Mouse (Mus musculus) embryo, embryonic 10 days (tissue): ENCODE results near the gene Tgfa.
A peak's percentile ranks its signal among the peaks of the same experiment; 100 is the strongest.

Experiments
- DNase-seq: peaks from one replicate; pipeline ENCODE4 v3.0.0-alpha.2; 2015; ENCODE audit warnings: low spot score

Gene Tgfa

DNA sequence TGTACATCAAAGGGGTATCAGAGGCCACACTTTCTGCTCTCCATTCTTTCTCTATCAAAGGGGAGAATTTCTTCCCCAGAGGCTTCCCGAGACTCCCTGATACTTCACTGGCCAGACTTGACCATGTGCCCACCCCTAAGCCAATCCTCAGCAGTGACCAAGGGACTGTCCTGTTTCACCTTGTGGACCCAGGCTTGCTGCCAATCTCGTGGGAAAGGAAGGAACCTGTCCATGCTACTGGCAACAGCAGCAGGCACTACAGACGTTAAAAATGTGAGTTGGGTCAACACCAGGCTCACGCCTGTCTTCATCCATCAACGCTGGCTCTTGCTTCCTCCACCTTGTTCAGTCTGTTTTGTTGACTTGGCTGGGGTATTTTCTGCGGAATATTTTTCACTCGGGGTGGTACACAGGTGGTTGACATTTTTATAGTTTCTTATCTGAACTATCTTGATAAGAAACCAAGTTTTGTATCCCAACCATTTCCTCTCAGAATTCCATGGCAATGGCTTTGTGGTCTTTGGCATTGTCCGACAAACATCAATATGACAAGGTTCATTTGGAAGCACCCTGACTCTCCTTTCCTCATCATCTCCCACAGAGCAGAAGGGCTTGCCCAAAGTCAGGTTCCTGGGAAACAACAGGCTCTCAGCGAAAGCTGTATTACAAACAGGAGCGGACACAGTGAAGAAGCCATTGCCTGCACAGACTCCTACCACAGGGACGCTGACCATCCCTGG, 6.1 kb upstream of the Tgfa start:
- DNase-seq = no peak

GRCm38 (mm10) chr6:86190622-86191021, 4.4 kb upstream of the Tgfa start:
- DNase-seq = no peak

DNA sequence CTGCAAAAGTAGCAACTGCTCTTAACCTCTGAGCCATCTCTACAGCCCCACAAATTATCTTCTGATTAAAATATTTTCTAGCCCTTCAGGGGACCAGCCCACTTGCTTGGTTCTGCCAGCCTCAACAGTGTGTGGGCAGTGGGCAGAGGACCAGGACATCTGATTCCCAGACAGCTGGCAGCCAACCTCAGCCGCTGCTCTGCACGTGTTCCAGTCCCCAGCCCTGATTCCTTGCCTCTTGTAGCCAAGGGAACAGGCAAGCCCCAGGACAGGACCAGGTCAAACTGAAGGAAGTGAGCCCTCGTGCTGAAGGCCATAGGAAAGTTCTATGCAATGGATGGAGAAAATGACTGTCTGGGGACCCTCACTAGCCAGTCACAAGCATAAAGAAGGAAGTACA, 2.0 kb upstream of the Tgfa start:
- DNase-seq = no peak

DNA sequence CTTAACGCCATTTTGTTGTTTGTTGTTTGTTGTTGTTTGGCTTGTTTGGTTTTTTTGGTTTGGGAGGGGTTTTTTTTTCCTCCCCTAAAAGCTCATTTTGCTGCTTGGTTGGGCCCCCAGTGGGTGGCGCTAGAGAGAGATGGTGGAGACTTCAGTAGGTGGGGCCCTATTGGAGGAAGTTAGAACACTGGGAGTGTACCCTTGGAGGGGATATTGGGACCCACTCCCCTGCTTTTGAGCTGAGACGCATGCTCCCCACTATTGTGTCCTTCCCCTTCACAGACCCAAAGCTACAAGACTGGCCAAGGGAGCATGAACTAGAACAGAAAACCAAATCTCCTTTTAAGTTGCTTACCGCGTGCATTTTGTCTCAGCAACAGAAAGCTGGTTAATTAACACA, 1.1 kb upstream of the Tgfa start:
- peak; percentile 42 for DNase-seq

DNA sequence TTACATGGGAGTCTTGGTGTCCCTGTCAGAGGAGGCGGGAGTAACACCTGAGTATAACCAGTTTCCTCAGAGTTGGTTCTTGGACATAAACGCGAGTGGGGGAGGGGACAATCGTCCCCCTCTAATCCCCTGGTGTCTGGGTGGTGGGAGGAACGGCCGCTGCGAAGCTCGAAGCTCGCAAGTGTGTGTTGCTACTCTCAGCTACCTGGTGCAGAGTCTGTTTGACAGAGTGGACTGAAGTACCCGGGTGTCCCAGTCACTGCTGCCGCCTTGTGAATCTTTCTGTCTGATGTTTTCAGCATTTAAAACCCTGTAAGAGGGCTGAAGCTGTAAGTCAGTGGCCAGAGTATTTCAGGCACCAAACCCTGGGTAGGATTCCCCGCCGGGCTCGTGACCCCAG, 1.0 kb downstream of the Tgfa start:
- peak; percentile 28 for DNase-seq

- no peak for DNase-seq
Measured at GRCm38 (mm10) chr6:86197150-86197862, 2.3 kb downstream of the Tgfa start.

GRCm38 (mm10) chr6:86200934-86201333, 5.9 kb downstream of the Tgfa start:
- no peak for DNase-seq

GRCm38 (mm10) chr6:86203101-86203500, 8.1 kb downstream of the Tgfa start:
- DNase-seq = no peak

GRCm38 (mm10) chr6:86206014-86206413, 11.0 kb downstream of the Tgfa start:
- DNase-seq = no peak

- no peak for DNase-seq
Measured at GRCm38 (mm10) chr6:86206985-86207384, 12.0 kb downstream of the Tgfa start.

- DNase-seq = peak; percentile 48
Measured at GRCm38 (mm10) chr6:86209133-86210016, 14.4 kb downstream of the Tgfa start.

- no peak for DNase-seq
Measured at GRCm38 (mm10) chr6:86210017-86210408, 15.0 kb downstream of the Tgfa start.

- no peak for DNase-seq
Measured at GRCm38 (mm10) chr6:86210619-86211018, 15.6 kb downstream of the Tgfa start.

DNA sequence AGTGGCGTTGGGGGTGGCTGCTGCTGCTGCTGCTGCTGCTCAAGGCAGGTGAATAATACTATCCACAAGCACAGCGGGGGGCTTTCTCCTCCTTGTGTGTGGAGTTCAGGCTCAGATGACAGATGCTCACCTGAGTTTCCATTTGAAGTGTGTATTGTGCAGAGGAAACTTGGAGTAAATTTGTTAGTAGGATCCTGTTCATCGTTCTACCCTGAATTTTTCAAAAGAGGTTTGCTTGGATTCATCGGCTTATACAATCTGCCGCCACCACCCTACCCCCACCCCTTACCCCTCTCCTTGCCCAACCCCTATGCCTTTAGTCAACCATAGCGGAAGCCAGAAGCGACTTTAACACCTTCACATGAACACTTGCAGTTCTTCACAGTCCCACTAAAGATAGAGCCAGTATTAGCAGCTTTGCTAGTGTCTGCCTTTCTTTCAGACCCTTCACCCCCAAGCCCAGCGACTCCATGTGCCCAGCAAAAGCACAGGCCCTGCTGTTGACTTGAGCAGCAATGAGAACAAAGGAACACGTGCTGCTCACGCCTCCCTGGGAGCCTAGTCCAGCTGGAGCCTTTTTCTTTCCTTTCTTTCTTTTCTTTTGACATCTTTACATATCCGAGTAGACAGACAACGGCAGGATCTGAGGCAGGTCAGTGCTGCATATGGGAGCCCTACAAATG, 16.2 kb downstream of the Tgfa start:
- DNase-seq = peak; percentile 40

- no peak for DNase-seq
Measured at GRCm38 (mm10) chr6:86212871-86213640, 18.0 kb downstream of the Tgfa start.

- DNase-seq = no peak
Measured at GRCm38 (mm10) chr6:86218066-86218465, 23.0 kb downstream of the Tgfa start.

DNA sequence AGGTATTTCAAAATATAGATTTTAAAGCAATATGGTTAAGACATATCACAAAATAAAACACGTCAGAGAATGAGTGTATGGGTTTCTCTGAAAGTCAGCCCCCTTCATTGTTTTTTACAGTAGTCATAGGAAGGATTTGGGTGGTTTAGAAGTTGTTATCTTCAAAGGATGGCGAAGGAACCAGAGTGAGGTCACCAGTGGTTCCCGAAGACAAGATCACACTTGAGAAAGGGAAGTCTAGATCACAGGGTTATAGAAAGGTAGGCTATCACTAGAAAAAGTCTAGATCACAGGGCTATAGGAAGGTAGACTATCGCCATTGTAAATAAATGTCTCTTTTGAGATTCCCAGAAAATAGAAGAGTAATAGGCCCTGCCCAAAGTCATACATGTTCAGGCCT, 23.7 kb downstream of the Tgfa start:
- DNase-seq = no peak

GRCm38 (mm10) chr6:86219494-86219893, 24.5 kb downstream of the Tgfa start:
- DNase-seq = peak; percentile 17

GRCm38 (mm10) chr6:86220171-86220570, 25.1 kb downstream of the Tgfa start:
- DNase-seq = no peak

DNA sequence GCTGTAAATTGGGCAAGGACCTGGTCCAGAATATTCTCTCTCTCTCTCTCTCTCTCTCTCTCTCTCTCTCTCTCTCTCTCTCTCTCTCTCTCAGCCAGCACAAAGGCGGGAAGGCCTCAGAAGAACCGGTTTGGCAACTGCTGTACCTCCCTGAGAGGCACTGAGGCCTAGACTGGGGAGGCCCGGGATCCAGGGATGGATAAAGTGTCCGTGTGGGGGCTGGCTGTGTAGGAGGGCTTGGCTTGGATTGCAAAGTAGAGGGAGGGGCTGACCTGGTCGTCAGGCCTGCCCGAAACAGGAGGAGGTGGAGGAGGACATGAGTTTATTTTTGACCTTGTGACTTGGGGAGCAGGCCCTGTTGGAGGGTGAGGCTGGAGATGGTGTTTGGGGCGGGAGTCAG, 27.4 kb downstream of the Tgfa start:
- DNase-seq = peak; percentile 45

- DNase-seq = no peak
Measured at GRCm38 (mm10) chr6:86225604-86226003, 30.6 kb downstream of the Tgfa start.
